Mouse (Mus musculus) naive thymus-derived CD4-positive, alpha-beta T cell, adult 2 months (primary cell): Measurements from ENCODE around the gene 2510002D24Rik.
"Not testable (repeated sequence)": the region's sequence is repeated elsewhere in the genome, so short reads cannot be mapped to it uniquely, and the experiment has no call there.

Experiments used
- DNase-seq: peaks from one replicate; pipeline ENCODE4 v3.0.0-alpha.2; 2011; ENCODE audit warnings: low read depth

Gene 2510002D24Rik

GRCm38 (mm10) chr16:18849521-18850190, 13.3 kb downstream of the 2510002D24Rik start:
- DNase-seq = not testable (repeated sequence)

DNA sequence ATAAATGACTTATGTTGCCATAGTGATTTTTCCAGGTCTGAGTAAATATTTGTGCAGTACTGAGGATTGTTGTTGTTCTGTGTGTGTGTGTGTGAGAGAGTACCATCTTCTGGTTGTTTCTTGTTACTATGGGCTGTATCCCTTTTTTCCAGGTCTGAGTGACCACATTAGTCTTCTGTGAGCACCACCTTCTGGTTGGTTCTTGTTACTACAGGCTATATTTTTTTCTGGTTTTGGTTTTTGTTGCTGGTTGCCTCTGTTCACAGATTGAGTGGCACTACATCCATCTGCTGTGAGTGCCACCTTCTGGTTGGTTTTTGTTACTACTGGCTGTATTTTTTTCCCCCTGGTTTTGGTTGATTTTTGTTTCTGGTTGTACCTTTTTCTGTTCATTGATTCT, 22.2 kb downstream of the 2510002D24Rik start:
- peak; percentile 81 for DNase-seq

DNA sequence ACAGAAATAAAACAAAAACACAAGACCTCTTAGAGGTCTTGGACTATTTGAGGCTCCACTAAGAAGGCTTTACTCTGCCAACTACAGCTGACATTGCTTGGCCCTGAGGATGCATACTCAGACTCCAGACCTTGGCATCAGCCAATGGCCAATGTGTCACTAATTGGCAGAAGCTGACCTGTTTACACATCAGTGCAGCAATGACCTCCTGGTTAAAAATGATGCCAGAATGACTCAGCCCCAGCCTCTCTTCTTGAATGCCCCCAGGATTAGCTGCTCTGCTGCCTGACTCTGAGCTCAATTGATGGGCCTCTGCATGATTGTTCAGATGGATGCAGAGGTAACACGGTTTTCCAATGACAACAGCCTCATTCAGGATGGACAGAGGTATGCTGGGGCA, 23.8 kb downstream of the 2510002D24Rik start:
- DNase-seq = no peak

DNA sequence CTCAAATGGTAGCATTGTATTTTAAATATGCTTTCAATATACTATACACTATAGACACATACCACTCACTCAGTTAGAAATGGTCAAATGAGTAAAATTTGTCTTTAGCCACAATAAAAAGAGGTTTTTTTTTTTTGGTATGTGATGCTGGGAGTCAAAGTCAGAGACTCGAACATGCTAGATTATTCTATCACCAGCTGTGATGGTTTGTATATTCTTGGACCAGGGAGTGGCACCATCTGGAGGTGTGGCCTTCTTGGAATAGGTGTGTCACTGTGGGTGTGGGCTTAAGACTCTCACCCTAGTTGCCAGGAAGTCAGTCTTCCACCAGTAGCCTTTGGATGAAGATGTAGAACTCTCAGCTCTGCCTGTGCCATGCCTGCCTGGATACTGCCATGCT, 34.1 kb downstream of the 2510002D24Rik start:
- DNase-seq = not testable (repeated sequence)

- DNase-seq = no peak
Observed at GRCm38 (mm10) chr16:18876091-18876441, 39.7 kb downstream of the 2510002D24Rik start.

DNA sequence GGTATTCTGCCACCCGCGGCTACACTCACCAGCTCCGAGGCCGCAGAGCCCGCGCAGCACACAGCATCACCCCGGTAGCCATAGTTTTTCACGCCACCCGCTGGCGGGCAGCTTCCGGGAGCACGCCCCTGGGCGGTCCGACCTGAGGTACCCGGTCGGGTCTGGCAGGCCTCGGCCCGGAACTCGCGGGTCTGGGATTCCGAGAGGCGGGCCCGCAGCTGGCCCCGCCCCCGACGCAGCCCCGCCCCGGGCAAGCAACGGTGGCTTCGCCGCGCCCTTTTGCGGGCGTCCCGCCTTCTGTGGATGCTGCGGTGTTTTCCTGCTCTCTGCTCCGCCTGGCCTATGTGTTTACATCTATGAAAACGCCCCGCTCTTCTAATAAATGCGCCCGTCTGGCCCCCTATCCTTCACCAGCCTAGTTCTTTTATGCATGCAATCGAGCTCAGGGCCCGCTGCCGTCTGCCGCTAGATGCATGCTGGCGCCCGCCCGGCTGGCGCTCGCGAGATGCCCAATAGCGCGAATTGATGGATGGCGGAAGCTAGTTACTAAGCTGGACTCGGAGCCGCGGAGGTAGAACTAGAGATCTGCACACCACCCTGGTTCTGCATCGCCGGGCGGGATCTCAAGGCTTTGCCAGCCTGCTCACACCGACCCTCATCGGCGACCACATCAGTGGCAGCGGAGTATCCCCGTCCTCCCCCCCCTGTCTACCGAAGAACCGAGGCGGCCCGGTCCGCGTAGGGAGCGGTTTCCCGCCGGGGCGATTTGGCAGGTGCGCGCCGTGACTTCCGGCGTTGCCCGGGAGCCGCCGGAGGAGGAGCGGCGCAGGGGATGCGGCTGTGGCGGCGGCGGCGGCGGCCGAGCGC, 40.3 kb downstream of the 2510002D24Rik start, which contains the start of the genes Mrpl40 and Hira:
Gene Mrpl40, minus strand, starts transcription at position 421 of the 867 bp plus-strand sequence.
Gene Hira, plus strand, starts transcription at position 596 of the 867 bp plus-strand sequence.
- peak; percentile 95 for DNase-seq

- DNase-seq = peak; percentile 81
Observed at GRCm38 (mm10) chr16:18877386-18878090, 41.2 kb downstream of the 2510002D24Rik start.

DNA sequence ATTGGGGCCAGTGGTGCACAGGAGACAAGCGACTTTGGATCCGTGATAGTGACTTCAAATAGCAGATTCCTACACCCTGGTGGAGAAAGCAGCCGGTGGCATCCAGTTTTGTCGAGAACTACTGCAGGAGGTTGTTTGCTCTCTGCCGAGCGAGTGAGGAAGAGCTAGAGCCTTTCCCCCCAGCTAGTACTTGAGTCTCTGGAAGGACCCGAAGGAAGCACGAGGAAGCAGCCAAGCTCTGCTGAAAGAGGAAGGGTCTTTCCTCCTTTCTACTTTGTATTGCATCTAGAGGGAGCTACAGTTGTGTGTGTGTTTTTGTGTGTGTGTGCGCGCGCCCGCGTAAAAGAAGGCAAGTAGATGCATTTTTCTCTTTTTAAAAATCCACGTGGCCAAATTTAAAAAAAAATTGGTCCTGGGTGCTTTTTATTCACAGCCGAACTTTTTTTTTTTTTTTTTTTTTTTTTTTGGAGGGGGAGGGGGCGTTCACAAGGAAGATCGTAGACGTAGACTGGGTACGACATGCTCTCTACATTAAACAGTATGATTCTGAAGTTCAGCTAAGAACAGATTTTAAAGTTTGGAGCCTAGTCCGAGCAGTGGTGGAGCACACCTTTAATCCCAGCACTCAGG, 41.8 kb downstream of the 2510002D24Rik start:
- DNase-seq = no peak

DNA sequence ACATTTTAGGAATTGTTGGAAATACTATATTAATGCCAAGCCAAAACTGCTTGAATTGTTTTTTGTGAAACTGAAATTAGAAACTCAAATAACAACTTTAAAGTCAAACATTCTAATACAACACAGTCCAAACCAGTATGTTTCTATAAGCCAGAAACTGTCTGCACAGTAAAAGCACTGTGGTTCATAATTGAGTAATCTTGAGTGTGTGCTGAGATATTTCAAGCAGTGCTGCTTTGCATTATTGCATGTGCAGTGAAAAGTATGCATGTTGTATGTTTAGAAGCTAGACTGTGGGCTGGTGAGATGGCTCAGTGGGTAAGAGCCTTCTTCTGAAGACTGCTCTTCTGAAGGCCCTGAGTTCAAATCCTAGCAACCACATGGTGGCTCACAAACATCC, 47.7 kb downstream of the 2510002D24Rik start:
- no peak for DNase-seq
